ENCODE assay signal across 10 mouse cellular contexts in the genomic region with DNA sequence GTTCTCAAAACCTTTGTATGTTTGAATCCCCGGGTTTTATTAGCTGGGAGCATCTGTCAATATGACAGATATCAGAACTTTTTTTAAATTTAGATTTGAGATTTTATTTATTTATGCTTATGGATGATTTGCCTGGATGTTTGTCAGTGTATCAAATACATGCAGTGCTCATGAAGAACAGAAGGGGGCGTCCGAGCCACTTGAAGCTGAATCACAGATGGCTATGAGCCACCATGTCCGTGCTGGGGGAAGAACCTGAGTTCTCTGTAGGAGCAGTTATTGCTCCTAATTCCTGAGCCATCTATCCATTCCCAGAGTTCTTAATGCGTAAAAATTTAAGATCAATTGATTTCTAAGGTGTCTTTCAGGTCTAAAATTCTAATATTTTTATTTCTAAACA. TPM values are rescaled to one million over a fixed set of nuclear protein-coding genes. Genes with fewer than 3 reads are reported as not detected.
DNase-seq lines count a peak whose midpoint lies in the region; ATAC-seq and TF ChIP-seq lines count a peak whose summit lies in the region.
"Had no signal": no experiment of that assay in that cellular context is flagged by ENCODE, and none has a peak within 500 bp of the region (broad histone marks: within the 10 kb centered on the region; RNA-seq: fewer than 3 reads in every experiment).

No protein-coding gene starts in this region.

- ATAC-seq in Patski: no peak
- no peak for ATAC-seq in frontal cortex, adult (ENCODE audit: low TSS enrichment)

- intact Hi-C loops in left cerebral cortex, adult 2 months (cut with DNase I): no loop called here
- intact Hi-C loops in left cerebral cortex, postnatal 4 days (cut with DNase I): no loop called here

- DNase-seq in left cerebral cortex, adult 2 months (ENCODE audit: extremely low spot score in 1 of 2, low spot score in 2 of 2): no peak
- DNase-seq in left cerebral cortex, postnatal 4 days: no peak
- DNase-seq in Patski (ENCODE audit: low read depth, low spot score) (no peak), MN1 (ENCODE audit: low spot score) (no peak)
- peak; percentile 3 for DNase-seq in c-Kit-positive CD71-positive TER-119-positive erythroid progenitor cells, embryonic 14.5 days (ENCODE audit: low spot score)
- peak; percentile 5 for DNase-seq in mesoderm, embryonic 11.5 days (ENCODE audit: low read depth, low spot score)
- no peak for DNase-seq in left cerebral cortex, adult 8-10 months (ENCODE audit: low spot score in 2 of 2)

- H3K27me3 ChIP-seq in Patski: peaks cover 23% of the 10 kb centered on the region
- H3K27me3 ChIP-seq: neural tube, embryonic 13.5 days had no signal

- TF ChIP-seq CTCF in left cerebral cortex, adult 2 months (IDR thresholded peaks at IDR 0.05): peak; percentile 33
- TF ChIP-seq CTCF in Patski (IDR thresholded peaks at IDR 0.05): peak; percentile 44

- CTCF ChIA-PET in Patski (lab: Charles Lee): no interaction called here

- in situ Hi-C loops in Patski (cut with MboI; ENCODE audit: low pct_unique_long_range_greater_than_20kb): no loop called here

- H3K27ac ChIP-seq in left cerebral cortex, adult 2 months: no peak overlapping the region
- H3K27ac ChIP-seq: neural tube, embryonic 13.5 days had no signal

- POLR2A ChIA-PET in Patski (lab: Charles Lee): no interaction called here

- no peak overlapping the region for H3K4me3 ChIP-seq in left cerebral cortex, adult 2 months
- H3K4me3 ChIP-seq: neural tube, embryonic 13.5 days had no signal

RNA-seq across cellular contexts. Expression of gene Ms4a13, which starts 12.4 kb away (rescaled TPM):
- total RNA-seq in left cerebral cortex, adult 2 months (2021): not detected
- total RNA-seq in left cerebral cortex, postnatal 4 days (2021): not detected
- not detected for polyA plus RNA-seq in Patski (2021)
- not detected for total RNA-seq in left cerebral cortex, adult 8-10 months (2022)
- total RNA-seq: layer of hippocampus, postnatal 10 days had no signal
- polyA plus RNA-seq: neural tube, embryonic 13.5 days had no signal

RNA-seq across cellular contexts. Expression of gene 1700025F22Rik, which starts 19.0 kb away (rescaled TPM):
- not detected for total RNA-seq in left cerebral cortex, adult 2 months (2021)
- not detected for total RNA-seq in left cerebral cortex, postnatal 4 days (2021)
- not detected for polyA plus RNA-seq in Patski (2021)
- total RNA-seq in left cerebral cortex, adult 8-10 months (2022): not detected
- total RNA-seq: layer of hippocampus, postnatal 10 days had no signal
- polyA plus RNA-seq: neural tube, embryonic 13.5 days had no signal

RNA-seq across cellular contexts. Expression of gene Ms4a12, which starts 48.1 kb away (rescaled TPM):
- total RNA-seq in left cerebral cortex, adult 2 months (2021): not detected
- total RNA-seq in left cerebral cortex, postnatal 4 days (2021): not detected
- polyA plus RNA-seq in Patski (2021): not detected
- total RNA-seq in left cerebral cortex, adult 8-10 months (2022): not detected
- total RNA-seq: layer of hippocampus, postnatal 10 days had no signal
- polyA plus RNA-seq: neural tube, embryonic 13.5 days had no signal

RNA-seq across cellular contexts. Expression of gene 1700017D01Rik, which starts 53.4 kb away (rescaled TPM):
- total RNA-seq in left cerebral cortex, adult 2 months (2021): not detected
- not detected for total RNA-seq in left cerebral cortex, postnatal 4 days (2021)
- polyA plus RNA-seq in Patski (2021): not detected
- not detected for total RNA-seq in left cerebral cortex, adult 8-10 months (2022)
- total RNA-seq: layer of hippocampus, postnatal 10 days had no signal
- polyA plus RNA-seq: neural tube, embryonic 13.5 days had no signal

Comparison
In these comparisons a context has a peak if more than half of its experiments do, and no peak if none do; other contexts are left out.
1. DNase-seq: peak in c-Kit-positive CD71-positive TER-119-positive erythroid progenitor cells, embryonic 14.5 days (single experiment) and mesoderm, embryonic 11.5 days (single experiment); none in left cerebral cortex, adult 2 months (0 of 2), left cerebral cortex, postnatal 4 days (single experiment), Patski (single experiment), MN1 (single experiment) and left cerebral cortex, adult 8-10 months (0 of 2).